ENCODE assay signal across 18 mouse cellular contexts in genomic region chr4:154708811-154709210, GRCm38 (mm10). TPM values are rescaled to one million over a fixed set of nuclear protein-coding genes. Genes with fewer than 3 reads are reported as not detected.
"Had no signal": no experiment of that assay in that cellular context is flagged by ENCODE, and none has a peak within 500 bp of the region (broad histone marks: within the 10 kb centered on the region; RNA-seq: fewer than 3 reads in every experiment).

No protein-coding gene starts in this region.

- H3K4me1 ChIP-seq: midbrain, embryonic 13.5 days had no signal

- H3K27ac ChIP-seq: kidney, embryonic 15.5 days; liver, embryonic 14.5 days; midbrain, embryonic 13.5 days; neural tube, embryonic 12.5 days; stomach, postnatal 0 days had no signal

- H3K36me3 ChIP-seq: kidney, embryonic 15.5 days; midbrain, embryonic 13.5 days; neural tube, embryonic 12.5 days had no signal

- ATAC-seq: midbrain, embryonic 13.5 days had no signal

- H3K9me3 ChIP-seq: kidney, embryonic 15.5 days; midbrain, embryonic 13.5 days; neural tube, embryonic 12.5 days had no signal

- H3K27me3 ChIP-seq: neural tube, embryonic 12.5 days had no signal

- DNase-seq: kidney, postnatal 14 days; left cerebral cortex, postnatal 4 days; lung, adult 18-20 months; thymus, postnatal 4 days had no signal

- H3K4me3 ChIP-seq: kidney, embryonic 15.5 days; midbrain, embryonic 13.5 days; myocyte; neural tube, embryonic 12.5 days had no signal

- H3K4me2 ChIP-seq: kidney, embryonic 15.5 days; midbrain, embryonic 13.5 days; neural tube, embryonic 12.5 days had no signal

- H3K9ac ChIP-seq: kidney, embryonic 15.5 days; liver, embryonic 14.5 days; midbrain, embryonic 13.5 days; neural tube, embryonic 12.5 days had no signal

RNA-seq across cellular contexts. Expression of gene Actrt2, which starts 41.1 kb away (rescaled TPM):
- total RNA-seq: layer of hippocampus, adult 8-10 months; layer of hippocampus, postnatal 14 days; left cerebral cortex, adult 18-20 months; left cerebral cortex, postnatal 10 days; left cerebral cortex, postnatal 4 days; liver, adult 2 months; neutrophil, adult 5-6 weeks had no signal
- polyA plus RNA-seq: kidney, embryonic 15.5 days; large intestine, adult 2 months; liver, adult 2 months; liver, embryonic 14.5 days; lung, embryonic 16.5 days; midbrain, embryonic 13.5 days; myocyte; neural tube, embryonic 12.5 days; stomach, postnatal 0 days had no signal
